Mouse (Mus musculus): Measurements from ENCODE around the gene Chd1.

DNA sequence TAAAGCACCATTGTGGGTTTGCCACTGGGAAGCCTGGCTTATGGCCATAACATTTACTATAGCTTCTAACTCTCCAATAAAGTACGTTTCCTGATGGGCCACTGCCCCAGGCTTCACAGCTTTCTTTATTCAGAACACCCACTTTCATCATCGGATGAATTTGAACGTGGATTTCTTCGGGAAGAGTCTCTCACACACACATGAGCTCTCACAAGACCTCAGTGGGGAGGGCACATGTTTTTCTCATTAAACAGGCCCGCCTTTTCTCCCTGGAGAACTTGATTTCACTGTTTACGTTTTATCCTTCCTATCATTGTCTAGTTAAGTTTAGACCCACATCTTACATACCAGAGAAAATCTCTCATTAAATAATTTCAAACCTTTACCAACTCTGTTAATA, 115.4 kb downstream of the Chd1 start:
- TF ChIP-seq POLR2A (IDR thresholded peaks at IDR 0.05; ENCODE audit: borderline replicate concordance, insufficient read depth, low read length): no peak
- no peak for TF ChIP-seq CTCF (IDR thresholded peaks at IDR 0.05; ENCODE audit: borderline replicate concordance, insufficient read depth, low read depth, low read length)
